Mouse (Mus musculus) forebrain, embryonic 16.5 days (tissue): ENCODE results near the gene Vwa3b. TPM values are rescaled to one million over a fixed set of nuclear protein-coding genes. Genes with fewer than 3 reads are reported as not detected.
A peak's percentile ranks its signal among the peaks of the same experiment; 100 is the strongest.

Source experiments
- ATAC-seq: fragments of 200-750 bp; cut with Nextera tagmentation; 2 replicates; pipeline ENCODE4 v1.8.0; 2017; ENCODE audit warnings: mild to moderate bottlenecking, moderate library complexity
- H3K27ac ChIP-seq: fragments of 300-500 bp; sonication (generic); 2 replicates; pipeline ENCODE4 v1.5.1; 2014; ENCODE audit warnings: low read length, control low read depth
- H3K27me3 ChIP-seq: fragments of 300-500 bp; sonication (generic); replicated peaks from 2 replicates; pipeline ENCODE4 v1.6.1; 2014; ENCODE audit warnings: low read length; ENCODE audit not compliant: control insufficient read depth, insufficient read depth
- H3K36me3 ChIP-seq: fragments of 300-500 bp; sonication (generic); 2 replicates; pipeline ENCODE4 v1.6.1; 2014; ENCODE audit not compliant: control insufficient read depth, insufficient read depth
- H3K4me1 ChIP-seq: fragments of 300-500 bp; sonication (generic); replicated peaks from 2 replicates; pipeline ENCODE4 v1.6.1; 2014; ENCODE audit warnings: low read length; ENCODE audit not compliant: control insufficient read depth, insufficient read depth
- H3K4me2 ChIP-seq: fragments of 300-500 bp; sonication (generic); 2 replicates; pipeline ENCODE4 v1.6.1; 2014; ENCODE audit warnings: mild to moderate bottlenecking, low read length, control low read depth
- H3K4me3 ChIP-seq: fragments of 300-500 bp; sonication (generic); replicated peaks from 2 replicates; pipeline ENCODE4 v1.5.1; 2014; ENCODE audit warnings: mild to moderate bottlenecking, low read length, control low read depth
- H3K9ac ChIP-seq: fragments of 300-500 bp; sonication (generic); replicated peaks from 2 replicates; pipeline ENCODE4 v1.6.1; 2014; ENCODE audit warnings: low read depth, low read length, control low read depth
- H3K9me3 ChIP-seq: fragments of 300-500 bp; sonication (generic); 2 replicates; pipeline ENCODE4 v1.6.1; 2016; ENCODE audit warnings: low read length; ENCODE audit not compliant: control insufficient read depth
- WGBS: fragments of 180-500 bp; shearing (Covaris S2); extraction: QIAGEN DNeasy Blood & Tissue Kit; methylation state at CpG from one replicate; pipeline ENCODE4 v1.1.7; 2014; 5-methylcytosine and 5-hydroxymethylcytosine counted together
- polyA plus RNA-seq: library from polyadenylated mRNA; unstranded; fragments of >200 nt; fragmentation: Nextera tagmentation; extraction: Ambion mirVana; gene quantifications from 2 replicates; pipeline ENCODE4 v1.2.1, GENCODE M21; 2015

Gene Vwa3b
- polyA plus RNA-seq, 1 experiment from 2014 or later = 1.9 TPM

- 54% methylated on average over 1 of the region's 1 CpGs for WGBS
Measured at GRCm38 (mm10) chr1:37214144-37214543, 187.7 kb downstream of the Vwa3b start, which contains the start of gene Cnga3. Gene Cnga3, plus strand, starts transcription at chr1:37214434.

GRCm38 (mm10) chr1:37218386-37218785 is 192.0 kb downstream of the Vwa3b start:
- 4% methylated on average over 14 of the region's 14 CpGs for WGBS
- Histone ChIP-seq H3K36me3 (no peaks in the 10 kb centered on the region), H3K4me2 (no peak overlapping the region; the same call in 1 of the 2 replicates), H3K9me3 (no peaks in the 10 kb centered on the region), H3K27me3 (0 out of 2 replicates have a peak, but pooled peaks cover 2% of the 10 kb centered on the region), H3K4me1 (peaks cover 18% of the 10 kb centered on the region), H3K9ac (no peak overlapping the region), H3K27ac (no peak overlapping the region), H3K4me3 (no peak overlapping the region)
- ATAC-seq = no peak

More at GRCm38 (mm10) chr1:37214144-37214543, 187.7 kb downstream of the Vwa3b start, which contains the start of gene Cnga3:
- no peak within 1 kb of the TSS for H3K9ac ChIP-seq
- H3K27me3 ChIP-seq = 0 out of 2 replicates have a peak, but pooled peaks cover 2% of the 10 kb centered on the region
- H3K4me3 ChIP-seq = no peak within 1 kb of the TSS
- H3K4me1 ChIP-seq = peaks cover 3% of the 10 kb centered on the region; the same call in 1 of the 2 replicates
- no peak within 1 kb of the TSS for H3K4me2 ChIP-seq
- no peaks in the 10 kb centered on the region for H3K36me3 ChIP-seq
- no peaks in the 10 kb centered on the region for H3K9me3 ChIP-seq
- ATAC-seq = no peak
- H3K27ac ChIP-seq = no peak within 1 kb of the TSS

GRCm38 (mm10) chr1:37219593-37219992 is 193.2 kb downstream of the Vwa3b start:
- no peak overlapping the region for H3K4me2 ChIP-seq
- peak overlapping the region; percentile 16; the same call in 1 of the 2 replicates for H3K27ac ChIP-seq
- no peak overlapping the region for H3K4me3 ChIP-seq
- H3K36me3 ChIP-seq = no peaks in the 10 kb centered on the region
- WGBS = 78% methylated on average over 5 of the region's 5 CpGs
- H3K9ac ChIP-seq = no peak overlapping the region
- no peaks in the 10 kb centered on the region for H3K9me3 ChIP-seq
- ATAC-seq = peak; percentile 11; the same call in 1 of the 2 replicates
- peaks cover 18% of the 10 kb centered on the region for H3K4me1 ChIP-seq
- 0 out of 2 replicates have a peak, but pooled peaks cover 2% of the 10 kb centered on the region for H3K27me3 ChIP-seq

GRCm38 (mm10) chr1:37220134-37220907 is 193.9 kb downstream of the Vwa3b start:
- H3K4me3 ChIP-seq = no peak overlapping the region
- 0 out of 2 replicates have a peak, but pooled peaks cover 2% of the 10 kb centered on the region for H3K27me3 ChIP-seq
- H3K36me3 ChIP-seq = no peaks in the 10 kb centered on the region
- peak; percentile 99 for ATAC-seq
- no peak overlapping the region for H3K9ac ChIP-seq
- peak overlapping the region; percentile 16; the same call in 1 of the 2 replicates for H3K27ac ChIP-seq
- 29% methylated on average over 6 of the region's 6 CpGs for WGBS
- H3K4me2 ChIP-seq = peak overlapping the region; percentile 10
- H3K9me3 ChIP-seq = no peaks in the 10 kb centered on the region
- H3K4me1 ChIP-seq = peaks cover 18% of the 10 kb centered on the region

- ATAC-seq = no peak
- Histone ChIP-seq H3K4me3 (no peak overlapping the region), H3K27ac (no peak overlapping the region), H3K4me1 (peaks cover 18% of the 10 kb centered on the region), H3K9ac (no peak overlapping the region), H3K9me3 (no peaks in the 10 kb centered on the region), H3K27me3 (0 out of 2 replicates have a peak, but pooled peaks cover 2% of the 10 kb centered on the region), H3K36me3 (no peaks in the 10 kb centered on the region), H3K4me2 (no peak overlapping the region)
- WGBS = 81% methylated on average over 7 of the region's 7 CpGs
Measured at GRCm38 (mm10) chr1:37222002-37222401, 195.6 kb downstream of the Vwa3b start.

GRCm38 (mm10) chr1:37230404-37230803 is 204.0 kb downstream of the Vwa3b start:
- WGBS = 75% methylated on average over 6 of the region's 6 CpGs
- ATAC-seq = no peak
- H3K27me3 ChIP-seq = no peaks in the 10 kb centered on the region
- H3K4me2 ChIP-seq = no peak overlapping the region
- no peak overlapping the region for H3K4me3 ChIP-seq
- H3K4me1 ChIP-seq = no peaks in the 10 kb centered on the region
- H3K9ac ChIP-seq = no peak overlapping the region
- no peak overlapping the region for H3K27ac ChIP-seq
- no peaks in the 10 kb centered on the region for H3K36me3 ChIP-seq
- no peaks in the 10 kb centered on the region; the same call in 1 of the 2 replicates for H3K9me3 ChIP-seq

GRCm38 (mm10) chr1:37231295-37231701 is 204.9 kb downstream of the Vwa3b start:
- no peaks in the 10 kb centered on the region; the same call in 1 of the 2 replicates for H3K9me3 ChIP-seq
- 69% methylated on average over 6 of the region's 6 CpGs for WGBS
- no peak overlapping the region for H3K4me2 ChIP-seq
- no peaks in the 10 kb centered on the region for H3K27me3 ChIP-seq
- no peak overlapping the region for H3K27ac ChIP-seq
- no peaks in the 10 kb centered on the region for H3K4me1 ChIP-seq
- ATAC-seq = no peak
- no peaks in the 10 kb centered on the region for H3K36me3 ChIP-seq
- no peak overlapping the region for H3K4me3 ChIP-seq
- H3K9ac ChIP-seq = no peak overlapping the region

Other genes with a start within 250 kb of the Vwa3b start
- gene Tmem131, start 82.9 kb upstream of the Vwa3b start, polyA plus RNA-seq = 14.2 and 14.4 TPM in 2 replicates
- 0.06 and 0.23 TPM in 2 replicates for gene Cnga3, start 187.8 kb downstream of the Vwa3b start, polyA plus RNA-seq